Mouse (Mus musculus) megakaryocyte, embryonic 14.5 days (primary cell): ENCODE data around the gene Gm14137. TPM values are rescaled to one million over a fixed set of nuclear protein-coding genes. Genes with fewer than 3 reads are reported as not detected.

Source experiments
- H3K27me3 ChIP-seq: replicated peaks from 2 replicates; pipeline ENCODE3; 2012; ENCODE audit warnings: inconsistent platforms
- H3K36me3 ChIP-seq: replicated peaks from 2 replicates; pipeline ENCODE3; 2012; ENCODE audit warnings: low read length, inconsistent platforms, mixed read lengths
- H3K4me1 ChIP-seq: 2 replicates; pipeline ENCODE4 v1.6.1; 2012; ENCODE audit warnings: inconsistent platforms
- H3K4me3 ChIP-seq: replicated peaks from 2 replicates; pipeline ENCODE3; 2012; ENCODE audit warnings: moderate library complexity, mild to moderate bottlenecking, inconsistent platforms
- H3K9me3 ChIP-seq: 2 replicates; pipeline ENCODE4 v1.6.1; 2012; ENCODE audit warnings: inconsistent platforms
- FLI1 ChIP-seq: IDR thresholded peaks from 2 replicates; pipeline ENCODE4 v1.6.1; 2012; ENCODE audit warnings: low read length, inconsistent platforms, mixed read lengths
- GATA1 ChIP-seq: IDR thresholded peaks from 3 replicates; pipeline ENCODE4 v1.6.1; 2012; ENCODE audit warnings: mixed read lengths, low read length, inconsistent platforms, borderline replicate concordance
- polyA plus RNA-seq: library from polyadenylated mRNA; stranded (reverse); fragments of >175 nt; gene quantifications from 2 replicates; pipeline ENCODE4 v1.2.3, GENCODE M21; 2012; ENCODE audit warnings: low replicate concordance; ENCODE audit not compliant: insufficient read depth

Gene Gm14137
- polyA plus RNA-seq, 1 experiment = not detected

DNA sequence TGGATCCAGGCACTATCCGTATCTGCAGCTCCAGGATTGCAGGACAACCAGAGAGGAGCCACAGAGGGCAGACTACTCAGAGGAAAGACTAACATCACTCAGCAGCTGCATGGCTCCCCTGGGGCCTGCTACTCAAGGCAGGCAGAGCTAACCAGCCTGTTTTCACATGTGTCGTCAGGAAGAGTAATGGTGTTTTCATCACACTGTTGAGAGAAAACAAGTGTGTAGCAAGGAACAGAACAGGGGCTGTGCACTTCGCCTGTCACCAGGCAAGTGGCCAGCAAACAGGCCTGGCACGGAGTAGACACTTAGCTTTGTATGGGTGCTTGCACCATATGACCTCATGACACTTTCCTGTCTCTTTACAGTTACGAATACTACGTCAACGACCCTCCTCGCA is 2.7 kb upstream of the Gm14137 start:
- peaks cover 19% of the 10 kb centered on the region for H3K27me3 ChIP-seq
- H3K36me3 ChIP-seq = peaks cover 18% of the 10 kb centered on the region
- peak overlapping the region; percentile 65 for H3K4me3 ChIP-seq
- peaks cover 85% of the 10 kb centered on the region for H3K4me1 ChIP-seq
- no peak for TF ChIP-seq FLI1
- no peaks in the 10 kb centered on the region for H3K9me3 ChIP-seq

- Histone ChIP-seq H3K4me3 (peak overlapping the region; percentile 78), H3K27me3 (peaks cover 10% of the 10 kb centered on the region), H3K9me3 (no peaks in the 10 kb centered on the region), H3K4me1 (peaks cover 85% of the 10 kb centered on the region), H3K36me3 (peaks cover 18% of the 10 kb centered on the region)
- TF ChIP-seq FLI1 (no peak), GATA1 (no peak)
Measured at GRCm38 (mm10) chr2:119172446-119172845, 1.9 kb upstream of the Gm14137 start.

DNA sequence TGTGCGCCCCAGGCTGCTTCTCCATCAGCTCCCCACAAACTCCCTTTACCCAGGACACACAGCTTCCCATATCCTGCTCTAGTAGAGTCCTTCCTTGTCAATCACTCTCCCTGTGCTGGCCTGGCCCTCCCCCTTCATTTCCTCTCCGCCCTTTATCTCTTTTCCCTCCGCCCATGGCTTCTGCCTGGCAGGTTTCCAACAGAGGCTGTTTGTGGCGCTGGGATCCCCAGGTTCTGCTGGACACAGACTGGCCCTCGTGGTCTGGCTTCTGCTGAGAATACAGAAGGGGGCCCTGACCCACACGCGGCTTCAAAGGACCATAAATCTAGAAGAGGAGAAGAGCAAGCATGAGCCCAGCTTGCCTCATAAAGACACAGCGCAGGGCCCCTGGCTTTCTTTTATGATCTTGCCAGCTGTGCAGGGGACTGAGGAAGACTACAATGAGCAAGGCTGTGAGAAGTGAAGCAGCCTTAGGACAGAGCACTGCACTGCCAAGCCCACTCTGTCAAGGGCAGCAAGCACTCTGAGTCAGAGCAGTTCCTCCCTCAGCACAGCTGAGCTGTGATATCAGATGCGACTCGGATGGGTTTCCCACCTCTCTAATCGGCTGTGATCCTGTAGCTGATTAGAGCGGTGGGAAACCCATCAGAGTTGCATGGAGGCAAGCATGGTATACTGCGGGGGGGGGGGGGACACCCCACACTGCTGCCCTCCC is 1.3 kb upstream of the Gm14137 start:
- H3K36me3 ChIP-seq = peaks cover 22% of the 10 kb centered on the region
- peaks cover 6% of the 10 kb centered on the region for H3K27me3 ChIP-seq
- H3K9me3 ChIP-seq = no peaks in the 10 kb centered on the region
- H3K4me1 ChIP-seq = peaks cover 81% of the 10 kb centered on the region
- TF ChIP-seq FLI1 (no peak), GATA1 (no peak)
- peak overlapping the region; percentile 78 for H3K4me3 ChIP-seq

GRCm38 (mm10) chr2:119174866-119175265 is 557 bp downstream of the Gm14137 start:
- no peaks in the 10 kb centered on the region for H3K9me3 ChIP-seq
- no peak overlapping the region for H3K4me3 ChIP-seq
- peaks cover 6% of the 10 kb centered on the region for H3K27me3 ChIP-seq
- peaks cover 37% of the 10 kb centered on the region for H3K36me3 ChIP-seq
- TF ChIP-seq FLI1 (no peak), GATA1 (no peak)
- H3K4me1 ChIP-seq = peaks cover 69% of the 10 kb centered on the region

GRCm38 (mm10) chr2:119175614-119176013 is 1.3 kb downstream of the Gm14137 start:
- Histone ChIP-seq H3K4me3 (no peak overlapping the region), H3K4me1 (peaks cover 62% of the 10 kb centered on the region), H3K9me3 (no peaks in the 10 kb centered on the region), H3K27me3 (peaks cover 6% of the 10 kb centered on the region), H3K36me3 (peaks cover 45% of the 10 kb centered on the region)
- TF ChIP-seq GATA1 (no peak), FLI1 (no peak)

DNA sequence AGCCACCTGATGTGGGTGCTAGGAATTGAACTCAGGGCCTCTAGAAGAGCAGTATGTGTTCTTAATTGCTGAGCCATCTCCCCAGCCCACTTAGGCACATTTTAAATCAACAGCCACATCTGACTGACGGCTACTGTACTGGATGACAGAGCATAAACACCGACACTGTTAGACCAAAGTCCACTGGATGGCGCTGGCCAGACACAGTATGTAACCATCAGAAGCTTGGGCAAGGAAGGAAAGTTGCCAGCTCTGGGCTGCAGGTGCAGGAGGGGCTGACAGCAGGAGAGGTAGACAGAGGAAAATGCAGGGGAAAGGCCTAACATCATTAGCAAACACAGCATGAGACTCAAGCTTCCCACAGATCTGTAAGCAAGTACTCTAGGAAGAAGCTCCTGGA is 2.5 kb downstream of the Gm14137 start:
- H3K4me3 ChIP-seq = no peak overlapping the region
- H3K9me3 ChIP-seq = no peaks in the 10 kb centered on the region
- peaks cover 6% of the 10 kb centered on the region for H3K27me3 ChIP-seq
- H3K36me3 ChIP-seq = peaks cover 46% of the 10 kb centered on the region
- peaks cover 56% of the 10 kb centered on the region for H3K4me1 ChIP-seq
- TF ChIP-seq GATA1 (no peak), FLI1 (no peak)

DNA sequence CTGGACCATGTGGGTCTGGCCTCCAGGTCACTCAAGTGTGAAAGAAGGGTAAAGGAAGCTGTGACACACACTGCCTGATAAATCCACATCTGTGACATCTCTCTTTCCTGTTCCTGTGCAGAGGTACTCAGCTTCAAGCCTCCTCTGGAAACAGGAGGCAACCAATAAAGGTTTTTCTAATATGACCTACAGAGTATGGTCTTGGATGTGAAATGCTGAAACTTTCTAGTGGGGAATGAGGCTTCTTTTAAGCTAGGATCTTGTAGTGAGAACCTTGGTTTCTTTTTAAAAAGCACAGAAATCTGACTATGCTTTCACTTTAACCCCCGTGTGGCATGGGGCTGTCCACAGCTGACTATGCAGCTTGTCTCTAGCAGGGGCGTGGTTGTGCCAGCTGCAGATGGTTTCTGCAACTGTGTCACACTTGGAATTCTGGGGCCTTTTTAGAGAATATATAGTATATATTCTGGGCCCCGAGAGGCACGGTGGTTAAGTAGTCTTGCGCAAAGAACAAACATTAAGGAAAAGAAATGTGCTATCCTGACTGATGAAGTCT is 3.2 kb downstream of the Gm14137 start:
- Histone ChIP-seq H3K36me3 (peaks cover 45% of the 10 kb centered on the region), H3K4me1 (peaks cover 54% of the 10 kb centered on the region), H3K27me3 (peaks cover 6% of the 10 kb centered on the region), H3K4me3 (no peak overlapping the region), H3K9me3 (no peaks in the 10 kb centered on the region)
- TF ChIP-seq GATA1 (no peak), FLI1 (no peak)

DNA sequence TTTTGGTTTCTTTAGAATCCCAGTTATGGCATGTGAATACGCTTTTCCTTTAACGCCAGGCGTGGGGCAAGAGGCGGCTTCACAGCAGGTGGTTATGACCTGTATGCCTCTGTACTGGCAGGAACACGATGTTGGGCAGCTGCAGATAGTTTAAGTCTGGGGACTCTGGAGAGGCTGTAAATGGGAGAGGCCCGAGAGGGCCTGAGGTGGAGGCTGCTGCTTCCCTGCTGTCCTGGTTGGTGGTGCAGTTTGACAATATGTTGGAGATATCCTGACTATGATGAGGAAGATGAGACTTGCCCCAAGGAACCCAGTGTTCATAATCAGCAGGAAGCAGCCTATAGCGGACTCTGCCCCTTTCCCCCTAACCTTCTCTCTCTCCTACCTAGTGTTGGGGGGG is 8.6 kb downstream of the Gm14137 start:
- no peak overlapping the region for H3K4me3 ChIP-seq
- no peaks in the 10 kb centered on the region for H3K27me3 ChIP-seq
- no peaks in the 10 kb centered on the region for H3K9me3 ChIP-seq
- H3K36me3 ChIP-seq = peaks cover 47% of the 10 kb centered on the region
- TF ChIP-seq FLI1 (no peak), GATA1 (no peak)
- H3K4me1 ChIP-seq = peaks cover 42% of the 10 kb centered on the region

- no peaks in the 10 kb centered on the region for H3K27me3 ChIP-seq
- TF ChIP-seq GATA1 (no peak), FLI1 (no peak)
- H3K9me3 ChIP-seq = no peaks in the 10 kb centered on the region
- H3K4me3 ChIP-seq = peak overlapping the region; percentile 91
- peaks cover 7% of the 10 kb centered on the region for H3K36me3 ChIP-seq
- H3K4me1 ChIP-seq = peaks cover 35% of the 10 kb centered on the region
Measured at GRCm38 (mm10) chr2:119189029-119189710, 14.9 kb downstream of the Gm14137 start.

- Histone ChIP-seq H3K4me3 (no peak overlapping the region), H3K36me3 (no peaks in the 10 kb centered on the region), H3K4me1 (peaks cover 25% of the 10 kb centered on the region), H3K9me3 (no peaks in the 10 kb centered on the region), H3K27me3 (no peaks in the 10 kb centered on the region)
- TF ChIP-seq GATA1 (no peak), FLI1 (no peak)
Measured at GRCm38 (mm10) chr2:119190969-119191368, 16.7 kb downstream of the Gm14137 start.
